Mouse (Mus musculus) limb, embryonic 11.5 days (tissue): ENCODE results near the gene Vmn1r198. TPM values are rescaled to one million over a fixed set of nuclear protein-coding genes. Genes with fewer than 3 reads are reported as not detected.
"Not testable (repeated sequence)": the region's sequence is repeated elsewhere in the genome, so short reads cannot be mapped to it uniquely, and the experiment has no call there.

Experiments
- ATAC-seq: fragments of 200-750 bp; cut with Nextera tagmentation; 2 replicates; pipeline ENCODE4 v1.8.0; 2017; ENCODE audit warnings: low read depth; ENCODE audit not compliant: insufficient number of reproducible peaks, low FRiP score, low TSS enrichment
- DNase-seq: peaks from one replicate; pipeline ENCODE4 v3.0.0-alpha.2; 2015; ENCODE audit warnings: low spot score
- H3K27ac ChIP-seq: fragments of 300-500 bp; sonication (generic); replicated peaks from 2 replicates; pipeline ENCODE4 v1.5.1; 2014; ENCODE audit warnings: low read depth, mild to moderate bottlenecking, low read length
- H3K27me3 ChIP-seq: fragments of 300-500 bp; sonication (generic); 2 replicates; pipeline ENCODE4 v1.6.1; 2014; ENCODE audit warnings: mild to moderate bottlenecking, low read length, mixed read lengths; ENCODE audit not compliant: control insufficient read depth, insufficient read depth
- H3K36me3 ChIP-seq: fragments of 300-500 bp; sonication (generic); 2 replicates; pipeline ENCODE4 v1.6.1; 2014; ENCODE audit warnings: mild to moderate bottlenecking, low read length, moderate library complexity, mixed read lengths; ENCODE audit not compliant: control insufficient read depth, insufficient read depth
- H3K4me1 ChIP-seq: fragments of 300-500 bp; sonication (generic); 2 replicates; pipeline ENCODE4 v1.6.1; 2014; ENCODE audit warnings: low read length, mixed read lengths; ENCODE audit not compliant: control insufficient read depth, insufficient read depth
- H3K4me2 ChIP-seq: fragments of 300-500 bp; sonication (generic); 2 replicates; pipeline ENCODE4 v1.6.1; 2014; ENCODE audit warnings: low read depth, mild to moderate bottlenecking, moderate library complexity; ENCODE audit not compliant: severe bottlenecking
- H3K4me3 ChIP-seq: fragments of 300-500 bp; sonication (generic); 2 replicates; pipeline ENCODE4 v1.5.1; 2014; ENCODE audit warnings: low read depth, low read length
- H3K9ac ChIP-seq: fragments of 300-500 bp; sonication (generic); 2 replicates; pipeline ENCODE4 v1.6.1; 2014; ENCODE audit warnings: mild to moderate bottlenecking, low read length
- H3K9me3 ChIP-seq: fragments of 300-500 bp; sonication (generic); 2 replicates; pipeline ENCODE4 v1.6.1; 2016; ENCODE audit warnings: low read length; ENCODE audit not compliant: control insufficient read depth
- WGBS: fragments of 180-500 bp; shearing (Covaris S2); extraction: QIAGEN DNeasy Blood & Tissue Kit; methylation state at CpG from one replicate; pipeline ENCODE4 v1.1.7; 2014; 5-methylcytosine and 5-hydroxymethylcytosine counted together
- polyA plus RNA-seq: library from polyadenylated mRNA; unstranded; fragments of >200 nt; fragmentation: Nextera tagmentation; extraction: Ambion mirVana; gene quantifications from 2 replicates; pipeline ENCODE4 v1.2.1, GENCODE M21; 2014

Vmn1r198 gene
- not detected in 2 replicates for polyA plus RNA-seq

- H3K9ac ChIP-seq = no peak within 1 kb of the TSS
- H3K4me2 ChIP-seq = no peak within 1 kb of the TSS
- DNase-seq (no peak), ATAC-seq (no peak)
- H3K36me3 ChIP-seq = no peaks in the 10 kb centered on the region
- H3K27ac ChIP-seq = no peak within 1 kb of the TSS
- no peaks in the 10 kb centered on the region for H3K9me3 ChIP-seq
- WGBS = 18% methylated on average over 1 of the region's 1 CpGs
- H3K4me1 ChIP-seq = no peaks in the 10 kb centered on the region
- no peak within 1 kb of the TSS for H3K4me3 ChIP-seq
- H3K27me3 ChIP-seq = no peaks in the 10 kb centered on the region
Measured at GRCm38 (mm10) chr13:22350064-22350463, at the start of gene Vmn1r198. Vmn1r198 (plus strand) TSS chr13:22350364.

GRCm38 (mm10) chr13:22308075-22308474, 42.1 kb upstream of the Vmn1r198 start:
- not testable (repeated sequence) for H3K4me1 ChIP-seq, H3K9me3 ChIP-seq, DNase-seq, H3K36me3 ChIP-seq, H3K4me3 ChIP-seq, H3K27ac ChIP-seq, H3K27me3 ChIP-seq, H3K4me2 ChIP-seq, H3K9ac ChIP-seq, ATAC-seq
- WGBS = 93% methylated on average over 5 of the region's 5 CpGs

- H3K9ac ChIP-seq = no peak overlapping the region
- H3K27me3 ChIP-seq = no peaks in the 10 kb centered on the region
- H3K27ac ChIP-seq = no peak overlapping the region
- DNase-seq = no peak
- no peak overlapping the region for H3K4me2 ChIP-seq
- no peaks in the 10 kb centered on the region for H3K4me1 ChIP-seq
- H3K36me3 ChIP-seq = no peaks in the 10 kb centered on the region
- no peak for ATAC-seq
- H3K9me3 ChIP-seq = no peaks in the 10 kb centered on the region
- 77% methylated on average over 2 of the region's 2 CpGs for WGBS
- H3K4me3 ChIP-seq = no peak overlapping the region
Measured at GRCm38 (mm10) chr13:22315361-22315760, 34.8 kb upstream of the Vmn1r198 start.

GRCm38 (mm10) chr13:22317366-22317765, 32.8 kb upstream of the Vmn1r198 start:
- H3K9ac ChIP-seq = no peak overlapping the region
- ATAC-seq = no peak
- no peaks in the 10 kb centered on the region for H3K4me1 ChIP-seq
- no peak for DNase-seq
- no peak overlapping the region for H3K4me2 ChIP-seq
- H3K27ac ChIP-seq = no peak overlapping the region
- no peaks in the 10 kb centered on the region for H3K9me3 ChIP-seq
- H3K36me3 ChIP-seq = no peaks in the 10 kb centered on the region
- H3K27me3 ChIP-seq = no peaks in the 10 kb centered on the region
- no peak overlapping the region for H3K4me3 ChIP-seq
- WGBS = 86% methylated on average over 2 of the region's 2 CpGs

GRCm38 (mm10) chr13:22320091-22320490, 30.1 kb upstream of the Vmn1r198 start:
- ATAC-seq = no peak
- no peak overlapping the region for H3K4me2 ChIP-seq
- H3K27ac ChIP-seq = no peak overlapping the region
- DNase-seq = no peak
- no peak overlapping the region for H3K4me3 ChIP-seq
- no peaks in the 10 kb centered on the region for H3K4me1 ChIP-seq
- H3K36me3 ChIP-seq = no peaks in the 10 kb centered on the region
- H3K9me3 ChIP-seq = no peaks in the 10 kb centered on the region
- H3K27me3 ChIP-seq = no peaks in the 10 kb centered on the region
- H3K9ac ChIP-seq = no peak overlapping the region

GRCm38 (mm10) chr13:22324289-22324688, 25.9 kb upstream of the Vmn1r198 start, which contains the start of gene Vmn1r197:
Vmn1r197 (plus strand) TSS chr13:22324589.
- H3K4me2 ChIP-seq = no peak within 1 kb of the TSS
- H3K4me3 ChIP-seq = no peak within 1 kb of the TSS
- ATAC-seq (no peak), DNase-seq (no peak)
- no peaks in the 10 kb centered on the region for H3K4me1 ChIP-seq
- no peak within 1 kb of the TSS for H3K9ac ChIP-seq
- no peak within 1 kb of the TSS for H3K27ac ChIP-seq
- no peaks in the 10 kb centered on the region for H3K27me3 ChIP-seq
- no peaks in the 10 kb centered on the region for H3K9me3 ChIP-seq
- H3K36me3 ChIP-seq = no peaks in the 10 kb centered on the region

- no peak overlapping the region for H3K9ac ChIP-seq
- H3K9me3 ChIP-seq = no peaks in the 10 kb centered on the region
- no peak overlapping the region for H3K4me3 ChIP-seq
- ATAC-seq (no peak), DNase-seq (no peak)
- H3K4me1 ChIP-seq = no peaks in the 10 kb centered on the region
- WGBS = 85% methylated on average over 2 of the region's 2 CpGs
- no peak overlapping the region for H3K4me2 ChIP-seq
- no peaks in the 10 kb centered on the region for H3K36me3 ChIP-seq
- no peaks in the 10 kb centered on the region for H3K27me3 ChIP-seq
- H3K27ac ChIP-seq = no peak overlapping the region
Measured at GRCm38 (mm10) chr13:22333269-22333668, 16.9 kb upstream of the Vmn1r198 start.

GRCm38 (mm10) chr13:22335565-22335964, 14.6 kb upstream of the Vmn1r198 start:
- H3K27me3 ChIP-seq = no peaks in the 10 kb centered on the region
- H3K4me1 ChIP-seq = no peaks in the 10 kb centered on the region
- no peak for ATAC-seq
- H3K4me3 ChIP-seq = no peak overlapping the region
- H3K36me3 ChIP-seq = no peaks in the 10 kb centered on the region
- H3K9ac ChIP-seq = no peak overlapping the region
- H3K9me3 ChIP-seq = no peaks in the 10 kb centered on the region
- H3K27ac ChIP-seq = no peak overlapping the region
- 88% methylated on average over 1 of the region's 1 CpGs for WGBS
- no peak overlapping the region for H3K4me2 ChIP-seq
- DNase-seq = no peak

GRCm38 (mm10) chr13:22350813-22351212, 649 bp downstream of the Vmn1r198 start:
- 72% methylated on average over 1 of the region's 1 CpGs for WGBS
- no peak overlapping the region for H3K4me3 ChIP-seq
- no peak overlapping the region for H3K27ac ChIP-seq
- DNase-seq (no peak), ATAC-seq (no peak)
- no peak overlapping the region for H3K9ac ChIP-seq
- H3K36me3 ChIP-seq = no peaks in the 10 kb centered on the region
- no peaks in the 10 kb centered on the region for H3K27me3 ChIP-seq
- no peaks in the 10 kb centered on the region for H3K4me1 ChIP-seq
- no peak overlapping the region for H3K4me2 ChIP-seq
- H3K9me3 ChIP-seq = no peaks in the 10 kb centered on the region
